Mouse (Mus musculus): ENCODE measurements at regions not wholly inside any gene's neighbourhood (a gene's known extent, or its start where the extent isn't known, plus 50 kb on each side); places are given as distances from the start of the nearest gene placed in this dataset.
A peak's percentile ranks its signal among the peaks of the same experiment; 100 is the strongest.

DNA sequence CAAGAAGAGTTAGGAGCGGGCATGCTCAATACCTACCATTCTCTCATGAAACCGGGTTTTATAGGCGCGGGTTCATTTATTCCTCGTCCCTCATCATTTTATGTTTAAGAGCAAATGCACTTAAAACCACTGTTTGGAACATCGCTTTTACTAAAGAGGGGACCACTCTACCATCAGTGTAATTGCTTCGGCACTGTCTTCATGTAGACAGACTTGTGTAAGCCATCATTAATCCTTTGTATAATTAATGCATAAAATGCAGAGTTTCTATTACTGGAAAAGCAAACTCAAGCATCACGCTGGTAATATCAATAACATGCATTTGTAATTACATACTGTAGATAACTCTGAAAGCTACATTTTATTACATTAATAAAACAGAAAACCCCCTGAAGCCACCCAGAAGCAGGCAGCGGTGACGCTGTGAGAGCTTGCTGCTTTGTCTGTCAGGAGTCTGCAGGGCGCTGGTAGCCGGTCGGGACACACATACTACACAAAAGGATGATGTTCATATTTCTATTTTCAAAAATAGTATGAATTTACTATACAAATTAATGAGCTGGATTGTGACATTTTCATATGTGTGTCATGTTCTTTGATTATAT lies 99.2 kb downstream of the Zfp281 start:
- DNase-seq, result no peak

DNA sequence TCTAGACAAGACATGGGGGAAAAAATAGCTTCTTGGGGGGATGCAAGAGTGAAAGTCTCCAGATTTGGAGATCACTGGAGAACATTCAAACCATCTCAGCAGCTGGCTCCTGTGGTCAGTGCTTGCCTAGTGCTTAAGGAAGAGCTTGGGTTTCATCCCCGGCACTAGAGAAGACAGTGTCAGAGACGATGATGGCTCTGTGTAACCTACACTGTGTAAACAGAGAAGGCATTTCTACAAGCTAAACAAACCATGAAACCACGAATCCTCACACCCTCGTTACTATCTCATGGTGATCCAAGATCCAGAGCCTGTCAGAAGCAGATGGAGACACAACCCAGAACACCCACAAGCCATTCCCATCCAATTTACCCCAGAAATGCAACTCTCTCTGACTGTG lies 100.5 kb downstream of the Zfp281 start:
- DNase-seq, result no peak

GRCm38 (mm10) chr1:136726145-136726935 lies 101.6 kb downstream of the Zfp281 start:
- DNase-seq, result peak; percentile 46

- no peak for DNase-seq
Observed at GRCm38 (mm10) chr1:136727868-136728631, 103.3 kb downstream of the Zfp281 start.

- DNase-seq, result no peak
Observed at GRCm38 (mm10) chr1:136728632-136728944, 103.9 kb downstream of the Zfp281 start.

DNA sequence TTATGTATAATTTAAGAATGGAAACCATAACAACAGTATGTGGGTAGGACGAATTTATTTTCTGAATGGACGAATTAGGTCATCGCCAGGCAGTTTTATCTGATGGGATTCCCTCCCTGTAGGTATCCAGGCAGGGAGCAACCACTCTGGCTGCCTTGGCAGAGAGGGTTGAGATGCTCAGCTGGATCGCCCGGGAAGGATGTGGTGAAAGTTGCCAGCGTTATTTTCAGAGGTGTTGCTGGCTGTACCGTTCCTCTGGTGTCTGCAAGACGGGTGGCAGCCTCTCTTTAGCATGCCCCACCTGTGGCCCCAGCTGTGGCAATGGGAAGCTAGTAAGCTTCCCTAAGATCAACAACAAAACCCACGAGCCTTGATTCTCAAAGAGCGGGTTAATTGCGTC lies 105.9 kb downstream of the Zfp281 start:
- DNase-seq, result no peak

DNA sequence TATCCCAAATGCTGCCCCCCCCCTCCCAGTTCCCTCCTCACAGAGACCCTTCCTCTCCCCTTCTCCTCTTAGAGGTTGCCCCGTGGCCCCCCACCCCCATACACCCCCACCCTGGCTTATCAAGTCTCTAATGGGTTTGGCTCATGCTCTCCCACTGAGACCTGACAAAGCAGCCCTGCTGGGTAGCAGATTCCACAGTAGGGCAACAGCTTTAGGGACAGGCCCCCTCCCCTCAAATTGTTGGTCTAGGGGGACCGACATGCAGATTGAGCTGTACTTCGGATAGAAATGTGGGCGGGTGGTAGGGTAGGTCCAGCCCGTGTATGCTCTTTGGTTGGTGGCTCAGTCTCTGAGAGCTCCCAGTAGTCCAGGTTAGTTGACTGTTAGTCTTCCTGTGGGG lies 113.3 kb downstream of the Zfp281 start:
- no peak for DNase-seq

GRCm38 (mm10) chr1:136739486-136739885 lies 114.8 kb downstream of the Zfp281 start:
- peak; percentile 26 for DNase-seq

DNA sequence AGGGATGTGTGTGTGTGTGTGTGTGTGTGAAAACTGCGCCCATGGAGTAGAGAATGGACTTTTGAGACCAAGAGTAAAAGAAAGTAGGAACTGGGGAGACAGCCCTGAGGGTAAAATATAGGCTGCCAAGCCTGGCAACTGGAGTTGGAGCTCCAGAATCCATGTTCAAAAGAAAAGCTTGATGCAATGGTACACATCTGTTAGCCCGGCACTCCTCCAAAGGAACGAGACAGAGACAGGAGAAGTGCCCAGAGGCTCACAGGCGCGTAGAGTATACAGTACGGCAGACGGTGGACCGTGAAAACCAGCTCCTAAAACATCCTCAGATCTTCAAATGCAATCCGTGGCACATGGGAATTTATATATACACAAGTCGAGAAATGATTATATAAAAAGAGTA lies 116.4 kb downstream of the Zfp281 start:
- no peak for DNase-seq

DNA sequence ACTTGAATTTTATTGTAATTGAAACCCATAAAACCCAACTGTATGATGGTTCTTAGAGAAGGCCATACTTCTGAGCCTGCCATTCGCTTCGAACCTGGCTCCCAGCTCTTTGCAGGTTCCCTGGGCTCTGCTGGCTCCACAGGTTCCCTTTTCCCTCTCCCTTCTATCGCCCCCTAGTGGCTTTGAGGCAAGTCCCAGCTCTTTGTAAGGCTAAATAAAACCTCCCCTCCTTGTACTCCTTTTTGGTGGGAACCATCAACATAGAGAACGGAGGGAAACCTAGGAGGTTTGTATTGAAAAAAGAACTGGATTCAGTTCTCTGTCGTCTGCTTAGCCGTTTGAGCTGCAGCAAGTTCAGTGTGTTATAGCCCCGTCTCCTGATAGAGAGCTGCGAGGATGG lies 124.5 kb downstream of the Zfp281 start:
- peak; percentile 28 for DNase-seq

- DNase-seq, result no peak
Observed at GRCm38 (mm10) chr1:136751464-136752191, 126.9 kb downstream of the Zfp281 start.

GRCm38 (mm10) chr1:136754286-136754685 lies 129.6 kb downstream of the Zfp281 start:
- no peak for DNase-seq

DNA sequence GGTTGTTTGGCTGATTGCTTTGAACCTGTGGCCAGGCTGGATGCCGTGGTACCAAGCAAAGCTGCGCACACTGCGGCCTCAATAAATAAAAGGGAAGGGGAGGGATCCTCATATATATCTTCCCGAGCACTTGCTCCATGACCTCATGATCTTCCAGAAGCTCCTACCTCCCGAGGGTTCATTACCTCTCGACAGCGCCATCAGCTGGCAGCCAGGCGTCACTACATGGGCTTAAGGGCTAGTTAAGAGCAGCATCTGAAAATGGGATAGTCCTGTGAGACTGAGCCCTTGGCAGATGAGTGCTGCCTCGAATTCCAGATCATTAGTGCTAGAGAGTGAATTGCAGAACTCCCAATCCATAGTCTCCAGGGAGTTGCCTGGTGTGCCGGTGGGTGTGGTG lies 134.0 kb downstream of the Zfp281 start:
- no peak for DNase-seq

DNA sequence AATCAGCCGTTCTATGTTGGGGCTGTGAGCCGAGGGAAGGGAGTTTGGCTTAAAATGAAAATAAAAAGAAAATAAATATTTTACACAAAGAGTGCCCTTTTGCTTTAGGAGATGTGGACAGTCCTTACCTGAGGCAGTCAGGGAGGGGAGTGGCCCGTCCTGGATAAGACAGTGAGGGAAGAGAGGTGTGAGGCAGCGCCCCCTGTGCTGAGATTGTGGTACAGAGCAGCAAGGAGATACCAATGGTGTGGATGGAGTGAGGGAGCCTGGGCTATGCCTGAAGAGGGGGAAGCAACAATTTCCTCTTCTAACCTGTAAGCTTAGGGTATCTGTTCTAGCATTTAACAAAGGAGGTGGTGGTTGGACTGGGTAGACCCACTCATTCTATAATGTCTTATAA lies 134.5 kb downstream of the Zfp281 start:
- no peak for DNase-seq

- DNase-seq, result no peak
Observed at GRCm38 (mm10) chr1:136761467-136761866, 136.8 kb downstream of the Zfp281 start.

DNA sequence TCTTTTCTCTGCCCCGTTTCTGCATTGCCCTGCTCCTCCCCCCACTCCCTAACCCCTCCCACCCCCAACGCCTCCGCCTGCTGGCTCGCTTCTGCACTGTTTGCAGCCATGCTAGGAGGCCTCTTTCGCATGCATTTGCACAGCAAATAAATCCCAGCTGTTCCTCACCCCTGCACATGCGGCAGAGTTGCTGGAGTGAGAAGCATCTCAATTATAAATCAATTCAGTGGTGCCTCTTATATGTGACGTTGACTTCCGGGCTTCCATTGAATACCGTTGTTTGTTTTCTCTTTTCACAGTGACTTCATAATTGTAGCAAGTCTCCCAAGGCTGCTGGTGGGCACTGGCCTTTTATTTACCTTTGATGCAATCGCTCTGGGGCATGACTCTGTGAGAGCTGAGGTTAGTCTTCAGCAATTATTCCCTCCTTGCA lies 144.3 kb downstream of the Zfp281 start:
- DNase-seq, result peak; percentile 38

GRCm38 (mm10) chr1:136773743-136774142 lies 149.0 kb downstream of the Zfp281 start:
- no peak for DNase-seq

DNA sequence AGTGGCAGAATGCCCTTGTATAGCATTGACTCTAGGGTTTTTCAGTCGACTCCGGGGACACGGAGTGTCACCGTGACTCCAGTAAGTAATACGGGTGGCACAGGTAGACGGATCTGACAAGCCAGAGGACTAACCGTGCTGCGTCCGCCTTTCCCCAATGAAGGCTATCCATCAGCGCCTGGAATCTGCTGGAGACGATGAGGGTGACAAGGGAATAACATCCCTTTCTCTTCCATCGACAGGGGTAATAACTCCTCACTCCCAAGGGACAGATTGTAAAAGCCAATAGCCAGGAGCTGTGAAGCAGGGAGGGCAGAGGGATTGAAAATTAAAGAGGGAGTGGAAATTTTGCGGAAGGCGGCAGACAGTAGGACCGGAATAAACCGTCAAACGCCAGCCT lies 151.5 kb downstream of the Zfp281 start:
- no peak for DNase-seq

GRCm38 (mm10) chr1:136777263-136777980 lies 152.7 kb downstream of the Zfp281 start:
- peak; percentile 14 for DNase-seq

DNA sequence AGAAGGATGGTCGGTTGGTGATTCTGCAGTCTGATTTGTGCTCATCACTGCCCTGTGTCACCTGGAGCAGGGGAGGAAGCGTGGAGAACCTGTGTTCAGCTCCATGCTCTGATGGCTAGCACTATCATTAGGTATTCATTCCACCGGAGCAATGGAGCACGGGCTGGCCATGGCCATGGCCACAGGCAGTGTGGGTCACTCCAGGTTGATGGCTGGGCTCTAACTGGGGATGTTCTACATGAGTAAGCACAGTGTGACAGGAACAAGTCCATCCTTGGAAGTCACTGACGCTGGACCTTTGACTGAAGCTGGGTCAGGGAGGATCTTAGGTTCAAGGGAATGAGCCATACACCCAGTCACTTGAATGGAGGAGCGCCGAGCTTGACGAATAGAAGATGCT lies 154.7 kb downstream of the Zfp281 start:
- DNase-seq, result peak; percentile 52

GRCm38 (mm10) chr1:136781561-136782025 lies 156.9 kb downstream of the Zfp281 start:
- DNase-seq, result peak; percentile 36

- DNase-seq, result peak; percentile 60
Observed at GRCm38 (mm10) chr1:136782261-136782660, 157.6 kb downstream of the Zfp281 start.
